Mouse (Mus musculus): ENCODE results near the gene Lrrc2. TPM values are rescaled to one million over a fixed set of nuclear protein-coding genes. Genes with fewer than 3 reads are reported as not detected.

The Lrrc2 gene
- total and polyA plus RNA-seq, 3 experiments = 0.07 TPM; not detected in 2

- no peak overlapping the region for H3K27ac ChIP-seq (ENCODE audit: control insufficient read depth, low read depth, low read length)
- no peaks in the 10 kb centered on the region for H3K4me1 ChIP-seq (ENCODE audit: control insufficient read depth in 1 of 2, insufficient read depth in 2 of 2, low read length in 2 of 2)
- no peak for DNase-seq (ENCODE audit: low read depth, low spot score)
- H3K9ac ChIP-seq (ENCODE audit: control insufficient read depth, low read depth, low read length, poor library complexity, severe bottlenecking) = no peak overlapping the region
- no peaks in the 10 kb centered on the region for H3K36me3 ChIP-seq (ENCODE audit: control insufficient read depth in 1 of 2, insufficient read depth in 2 of 2, low read length in 2 of 2)
- no peaks in the 10 kb centered on the region for H3K9me3 ChIP-seq (replicated peaks; ENCODE audit: insufficient read depth, low read length)
- TF ChIP-seq CHD1 (IDR thresholded peaks at IDR 0.05; ENCODE audit: low read depth, low read length) = no peak
- no peak for TF ChIP-seq ZMIZ1 (IDR thresholded peaks at IDR 0.05; ENCODE audit: low read depth, low read length)
- no peak for TF ChIP-seq KAT2A (conservative IDR thresholded peaks at IDR 0.05; ENCODE audit: low read depth, low read length)
- H3K79me2 ChIP-seq (ENCODE audit: control insufficient read depth, insufficient read depth, low read length, poor library complexity) = no peaks in the 10 kb centered on the region
- no peaks in the 10 kb centered on the region for H3K27me3 ChIP-seq (ENCODE audit: control insufficient read depth in 1 of 2, insufficient read depth in 2 of 2, low read length in 2 of 2)
- H3K4me3 ChIP-seq (ENCODE audit: control insufficient read depth in 1 of 2, insufficient read depth in 1 of 2, low read depth in 2 of 2, low read length in 2 of 2) = no peak overlapping the region
Measured at GRCm38 (mm10) chr9:110963566-110964115, 12.3 kb downstream of the Lrrc2 start.

- H3K9ac ChIP-seq (ENCODE audit: control insufficient read depth, low read depth, low read length, poor library complexity, severe bottlenecking) = no peak overlapping the region
- no peaks in the 10 kb centered on the region for H3K9me3 ChIP-seq (replicated peaks; ENCODE audit: insufficient read depth, low read length)
- no peak for DNase-seq (ENCODE audit: low read depth, low spot score)
- H3K27ac ChIP-seq (ENCODE audit: control insufficient read depth, low read depth, low read length) = no peak overlapping the region
- TF ChIP-seq ZC3H11A (IDR thresholded peaks at IDR 0.05; ENCODE audit: low read depth, low read length) (no peak), CHD2 (IDR thresholded peaks at IDR 0.05; ENCODE audit: low read length) (no peak), TCF12 (IDR thresholded peaks at IDR 0.05; ENCODE audit: low read depth, low read length) (no peak), CTCF (IDR thresholded peaks at IDR 0.05 in 2 of 3, conservative IDR thresholded peaks at IDR 0.05 in 1 of 3; ENCODE audit: control insufficient read depth in 1 of 3, insufficient read depth in 1 of 3, low read depth in 2 of 3, low read length in 3 of 3, poor library complexity in 1 of 3, severe bottlenecking in 1 of 3) (no peak), RCOR1 (IDR thresholded peaks at IDR 0.05; ENCODE audit: low read depth, low read length) (no peak), HCFC1 (IDR thresholded peaks at IDR 0.05; ENCODE audit: low read depth, low read length) (no peak), USF2 (IDR thresholded peaks at IDR 0.05; ENCODE audit: borderline replicate concordance in 1 of 2, insufficient read depth in 1 of 2, low read depth in 1 of 2, low read length in 2 of 2) (no peak), TBP (IDR thresholded peaks at IDR 0.05; ENCODE audit: low read depth, low read length) (no peak), TAL1 (IDR thresholded peaks at IDR 0.05; ENCODE audit: low read length) (no peak), MEF2A (IDR thresholded peaks at IDR 0.05; ENCODE audit: extremely low read depth, insufficient replicate concordance, low read depth, low read length, poor library complexity, severe bottlenecking) (no peak), RAD21 (IDR thresholded peaks at IDR 0.05; ENCODE audit: low read depth, low read length) (no peak), NELFE (IDR thresholded peaks at IDR 0.05; ENCODE audit: low read depth, low read length) (no peak), E2F4 (IDR thresholded peaks at IDR 0.05; ENCODE audit: borderline replicate concordance, low read depth, low read length) (no peak), CHD1 (IDR thresholded peaks at IDR 0.05; ENCODE audit: low read depth, low read length) (no peak), BHLHE40 (IDR thresholded peaks at IDR 0.05; ENCODE audit: borderline replicate concordance, low read depth, low read length) (no peak), ZNF384 (IDR thresholded peaks at IDR 0.05; ENCODE audit: low read depth, low read length) (no peak), POLR2A (IDR thresholded peaks at IDR 0.05; ENCODE audit: control insufficient read depth in 1 of 2, insufficient read depth in 1 of 2, low read depth in 1 of 2, low read length in 2 of 2, poor library complexity in 1 of 2) (no peak), MAFK (IDR thresholded peaks at IDR 0.05; ENCODE audit: borderline replicate concordance, low read depth, low read length) (no peak), ZKSCAN1 (IDR thresholded peaks at IDR 0.05; ENCODE audit: low read depth, low read length) (no peak), MXI1 (IDR thresholded peaks at IDR 0.05; ENCODE audit: low read depth, low read length) (no peak)
- H3K79me2 ChIP-seq (ENCODE audit: control insufficient read depth, insufficient read depth, low read length, poor library complexity) = no peaks in the 10 kb centered on the region
- no peaks in the 10 kb centered on the region for H3K36me3 ChIP-seq (ENCODE audit: control insufficient read depth in 1 of 2, insufficient read depth in 2 of 2, low read length in 2 of 2)
- no peaks in the 10 kb centered on the region for H3K4me1 ChIP-seq (ENCODE audit: control insufficient read depth in 1 of 2, insufficient read depth in 2 of 2, low read length in 2 of 2)
- no peak overlapping the region for H3K4me3 ChIP-seq (ENCODE audit: control insufficient read depth in 1 of 2, insufficient read depth in 1 of 2, low read depth in 2 of 2, low read length in 2 of 2)
- no peaks in the 10 kb centered on the region for H3K27me3 ChIP-seq (ENCODE audit: control insufficient read depth in 1 of 2, insufficient read depth in 2 of 2, low read length in 2 of 2)
Measured at GRCm38 (mm10) chr9:110965062-110965909, 13.9 kb downstream of the Lrrc2 start.

Measured in MEL (cell line).